Mouse (Mus musculus): ENCODE measurements around the gene Ostf1. TPM values are rescaled to one million over a fixed set of nuclear protein-coding genes. Genes with fewer than 3 reads are reported as not detected.
A peak's percentile ranks its signal among the peaks of the same experiment; 100 is the strongest.

Ostf1 gene
- total and polyA plus RNA-seq, 3 experiments: 110 to 175 (median 131) TPM

GRCm38 (mm10) chr19:18652592-18652991 is 21.0 kb upstream of the Ostf1 start:
- Histone ChIP-seq H3K4me1 (ENCODE audit: control insufficient read depth in 1 of 2, insufficient read depth in 2 of 2) (peaks cover 18 to 45% of the 10 kb centered on the region in 2 experiments), H3K27ac (ENCODE audit: insufficient read depth, low read depth) (peak overlapping the region; percentile 51)

DNA sequence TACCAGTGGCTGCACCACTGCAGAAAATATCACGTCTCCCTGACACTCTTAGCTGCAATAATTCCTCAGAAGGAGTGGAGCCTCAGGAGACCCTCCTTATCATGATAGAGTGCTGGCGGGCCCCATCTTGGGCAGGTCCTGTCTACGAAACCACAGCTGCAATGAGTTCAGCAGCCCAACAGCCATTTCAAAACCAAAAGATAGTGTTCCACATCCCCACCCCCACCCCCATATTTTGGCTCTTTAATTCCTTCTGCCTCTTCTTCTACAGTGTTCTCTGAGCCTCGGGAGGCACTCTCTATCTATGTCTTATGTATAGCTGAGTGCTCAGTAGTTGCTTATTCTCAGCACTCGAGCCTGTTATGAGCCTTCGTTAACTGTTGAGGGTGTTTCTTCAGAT is 18.9 kb upstream of the Ostf1 start:
- Histone ChIP-seq H3K27me3 (replicated peaks) (no peaks in the 10 kb centered on the region), H3K9me3 (replicated peaks; ENCODE audit: low read length) (no peaks in the 10 kb centered on the region), H3K79me2 (replicated peaks; ENCODE audit: control insufficient read depth, extremely low read depth, insufficient read depth, poor library complexity, severe bottlenecking) (no peaks in the 10 kb centered on the region), H3K36me3 (replicated peaks in 1 of 2; ENCODE audit: control insufficient read depth in 1 of 2, insufficient read depth in 1 of 2, low read length in 1 of 2) (peaks cover 0 to 4% of the 10 kb centered on the region in 2 experiments), H3K9ac (ENCODE audit: insufficient read depth, low read depth) (no peak overlapping the region), H3K4me1 (ENCODE audit: control insufficient read depth in 1 of 2, insufficient read depth in 2 of 2) (peaks cover 26 to 53% of the 10 kb centered on the region in 2 experiments), H3K27ac (ENCODE audit: insufficient read depth, low read depth) (no peak overlapping the region), H3K4me3 (replicated peaks in 1 of 3; ENCODE audit: low read depth in 2 of 3, low read length in 2 of 3, poor library complexity in 1 of 3) (no peak overlapping the region), H3K4me2 (ENCODE audit: insufficient read depth, low read depth, poor library complexity, severe bottlenecking) (no peak overlapping the region)
- TF ChIP-seq BHLHE40 (IDR thresholded peaks at IDR 0.05; ENCODE audit: low read depth, low read length) (no peak), TCF12 (IDR thresholded peaks at IDR 0.05; ENCODE audit: low read depth, low read length) (0 out of 2 replicates have a peak, but pooled peaks have one; percentile 30), CHD2 (IDR thresholded peaks at IDR 0.05; ENCODE audit: low read length) (peak; percentile 28; the same call in 1 of the 2 replicates), POLR2AphosphoS2 (IDR thresholded peaks at IDR 0.05; ENCODE audit: low read depth, low read length) (no peak), MYC (IDR thresholded peaks at IDR 0.05; ENCODE audit: low read depth, low read length) (no peak), ZC3H11A (IDR thresholded peaks at IDR 0.05; ENCODE audit: low read depth, low read length) (no peak), MAZ (IDR thresholded peaks at IDR 0.05; ENCODE audit: low read depth, low read length) (no peak), USF2 (conservative IDR thresholded peaks at IDR 0.05; ENCODE audit: low read depth, low read length) (no peak), IRF4 (IDR thresholded peaks at IDR 0.05; ENCODE audit: low read depth, low read length) (peak; percentile 21; the same call in 1 of the 2 replicates), ETS1 (conservative IDR thresholded peaks at IDR 0.05; ENCODE audit: low read depth, low read length) (no peak), ZNF384 (IDR thresholded peaks at IDR 0.05; ENCODE audit: low read depth, low read length) (no peak), SMC3 (IDR thresholded peaks at IDR 0.05; ENCODE audit: low read depth, low read length) (no peak), RAD21 (IDR thresholded peaks at IDR 0.05; ENCODE audit: low read depth, low read length) (no peak), ELF1 (IDR thresholded peaks at IDR 0.05; ENCODE audit: low read depth, low read length) (no peak)
- in situ Hi-C loops (cut with MboI; ENCODE audit: low pct_ligation_motif_present, low pct_unique_long_range_greater_than_20kb, low sequenced_read_pairs): no loop called here
- DNase-seq (ENCODE audit: extremely low read depth): no peak
- dilution Hi-C loops (cut with MboI; ENCODE audit: extremely low pct_ligation_motif_present, extremely low pct_unique_long_range_greater_than_20kb, low sequenced_read_pairs): no loop called here

More at GRCm38 (mm10) chr19:18652592-18652991, 21.0 kb upstream of the Ostf1 start:
- Histone ChIP-seq H3K4me2 (ENCODE audit: insufficient read depth, low read depth, poor library complexity, severe bottlenecking) (no peak overlapping the region), H3K79me2 (replicated peaks; ENCODE audit: control insufficient read depth, extremely low read depth, insufficient read depth, poor library complexity, severe bottlenecking) (no peaks in the 10 kb centered on the region), H3K36me3 (replicated peaks in 1 of 2; ENCODE audit: control insufficient read depth in 1 of 2, insufficient read depth in 1 of 2, low read length in 1 of 2) (peaks cover 0 to 4% of the 10 kb centered on the region in 2 experiments), H3K9me3 (replicated peaks; ENCODE audit: low read length) (no peaks in the 10 kb centered on the region), H3K27me3 (replicated peaks) (no peaks in the 10 kb centered on the region), H3K4me3 (replicated peaks in 1 of 3; ENCODE audit: low read depth in 2 of 3, low read length in 2 of 3, poor library complexity in 1 of 3) (no peak overlapping the region), H3K9ac (ENCODE audit: insufficient read depth, low read depth) (no peak overlapping the region)
- TF ChIP-seq HCFC1 (IDR thresholded peaks at IDR 0.05; ENCODE audit: low read depth, low read length) (0 out of 2 replicates have a peak, but pooled peaks have one; percentile 17), ELF1 (IDR thresholded peaks at IDR 0.05; ENCODE audit: low read depth, low read length) (no peak), MAX (IDR thresholded peaks at IDR 0.05; ENCODE audit: low read length) (0 out of 2 replicates have a peak, but pooled peaks have one; percentile 42), TCF12 (IDR thresholded peaks at IDR 0.05; ENCODE audit: low read depth, low read length) (peak; percentile 61), GABPA (IDR thresholded peaks at IDR 0.05; ENCODE audit: insufficient replicate concordance, low read depth, low read length) (no peak), RAD21 (IDR thresholded peaks at IDR 0.05; ENCODE audit: low read depth, low read length) (no peak), IRF4 (IDR thresholded peaks at IDR 0.05; ENCODE audit: low read depth, low read length) (peak; percentile 89), MAZ (IDR thresholded peaks at IDR 0.05; ENCODE audit: low read depth, low read length) (0 out of 2 replicates have a peak, but pooled peaks have one; percentile 58), NRF1 (IDR thresholded peaks at IDR 0.05; ENCODE audit: low read depth, low read length) (0 out of 2 replicates have a peak, but pooled peaks have one; percentile 15), CHD1 (IDR thresholded peaks at IDR 0.05; ENCODE audit: low read depth, low read length) (peak; percentile 87; the same call in 1 of the 2 replicates), CHD2 (IDR thresholded peaks at IDR 0.05; ENCODE audit: low read length) (peak; percentile 60; the same call in 1 of the 2 replicates), SMC3 (IDR thresholded peaks at IDR 0.05; ENCODE audit: low read depth, low read length) (no peak), USF1 (IDR thresholded peaks at IDR 0.05; ENCODE audit: low read depth, low read length) (no peak), SIN3A (IDR thresholded peaks at IDR 0.05; ENCODE audit: low read length) (peak; percentile 78), MXI1 (IDR thresholded peaks at IDR 0.05; ENCODE audit: low read depth, low read length) (peak; percentile 62; the same call in 1 of the 2 replicates), BHLHE40 (IDR thresholded peaks at IDR 0.05; ENCODE audit: low read depth, low read length) (peak; percentile 50), ZC3H11A (IDR thresholded peaks at IDR 0.05; ENCODE audit: low read depth, low read length) (no peak), ZKSCAN1 (IDR thresholded peaks at IDR 0.05; ENCODE audit: borderline replicate concordance, low read depth, low read length) (no peak), EP300 (IDR thresholded peaks at IDR 0.05; ENCODE audit: low read length) (peak; percentile 91), MYC (IDR thresholded peaks at IDR 0.05; ENCODE audit: low read depth, low read length) (peak; percentile 36; the same call in 1 of the 2 replicates), POLR2A (IDR thresholded peaks at IDR 0.05; ENCODE audit: low read depth, low read length) (no peak), ZMIZ1 (IDR thresholded peaks at IDR 0.05; ENCODE audit: low read depth, low read length) (no peak), UBTF (IDR thresholded peaks at IDR 0.05; ENCODE audit: low read depth, low read length) (no peak), ETS1 (conservative IDR thresholded peaks at IDR 0.05; ENCODE audit: low read depth, low read length) (peak; percentile 75; the same call in 1 of the 2 replicates), E2F4 (IDR thresholded peaks at IDR 0.05; ENCODE audit: insufficient replicate concordance, low read depth, low read length) (no peak), CTCF (conservative IDR thresholded peaks at IDR 0.05 in 1 of 2, IDR thresholded peaks at IDR 0.05 in 1 of 2; ENCODE audit: low read depth in 2 of 2, low read length in 2 of 2) (no peak), JUND (conservative IDR thresholded peaks at IDR 0.05; ENCODE audit: low read depth, low read length) (peak; percentile 77), MAFK (IDR thresholded peaks at IDR 0.05; ENCODE audit: insufficient replicate concordance, low read length) (peak; percentile 73; the same call in 1 of the 2 replicates), USF2 (conservative IDR thresholded peaks at IDR 0.05; ENCODE audit: low read depth, low read length) (no peak), PAX5 (IDR thresholded peaks at IDR 0.05; ENCODE audit: low read length) (no peak), KAT2A (IDR thresholded peaks at IDR 0.05; ENCODE audit: insufficient replicate concordance, low read length) (no peak), MEF2A (IDR thresholded peaks at IDR 0.05; ENCODE audit: borderline replicate concordance, low read depth, low read length) (peak; percentile 69; the same call in 1 of the 2 replicates), TBP (conservative IDR thresholded peaks at IDR 0.05; ENCODE audit: low read depth, low read length) (no peak), NELFE (IDR thresholded peaks at IDR 0.05; ENCODE audit: low read depth, low read length) (no peak), RCOR1 (conservative IDR thresholded peaks at IDR 0.05; ENCODE audit: low read depth, low read length) (peak; percentile 75; the same call in 1 of the 2 replicates), POLR2AphosphoS2 (IDR thresholded peaks at IDR 0.05; ENCODE audit: low read depth, low read length) (no peak), JUN (IDR thresholded peaks at IDR 0.05; ENCODE audit: insufficient read depth, low read depth, low read length) (peak; percentile 72), ZNF384 (IDR thresholded peaks at IDR 0.05; ENCODE audit: low read depth, low read length) (no peak)
- in situ Hi-C loops (cut with MboI; ENCODE audit: low pct_ligation_motif_present, low pct_unique_long_range_greater_than_20kb, low sequenced_read_pairs): no loop called here
- DNase-seq (ENCODE audit: extremely low read depth): peak; percentile 31
- dilution Hi-C loops (cut with MboI; ENCODE audit: extremely low pct_ligation_motif_present, extremely low pct_unique_long_range_greater_than_20kb, low sequenced_read_pairs): no loop called here

Measured in CH12.LX (cell line).